Mouse (Mus musculus): ENCODE data around the gene Polr2h. TPM values are rescaled to one million over a fixed set of nuclear protein-coding genes. Genes with fewer than 3 reads are reported as not detected.

Polr2h gene
- polyA plus RNA-seq, 1 experiment from 2014 or later, result 95.9 TPM

- peak overlapping the region; percentile 52 for H3K4me3 ChIP-seq (replicated peaks; ENCODE audit: low read length)
- H3K27me3 ChIP-seq (ENCODE audit: control insufficient read depth, insufficient read depth, low read length), result no peaks in the 10 kb centered on the region
- H3K4me1 ChIP-seq (replicated peaks; ENCODE audit: control insufficient read depth, insufficient read depth, low read length), result peaks cover 36% of the 10 kb centered on the region
- ATAC-seq (ENCODE audit: low FRiP score) (peak; percentile 85), DNase-seq (ENCODE audit: low spot score) (peak; percentile 73)
- H3K4me2 ChIP-seq (replicated peaks), result peak overlapping the region; percentile 92
- WGBS, result 1% methylated on average over 66 of the region's 68 CpGs
- H3K36me3 ChIP-seq (replicated peaks; ENCODE audit: control insufficient read depth, insufficient read depth), result peaks cover 41% of the 10 kb centered on the region
- H3K9ac ChIP-seq, result peak overlapping the region; percentile 72
- no peaks in the 10 kb centered on the region for H3K9me3 ChIP-seq (ENCODE audit: control insufficient read depth, low read length)
- peak overlapping the region; percentile 88 for H3K27ac ChIP-seq
Observed at GRCm38 (mm10) chr16:20715976-20716840, 1.3 kb upstream of the Polr2h start.

DNA sequence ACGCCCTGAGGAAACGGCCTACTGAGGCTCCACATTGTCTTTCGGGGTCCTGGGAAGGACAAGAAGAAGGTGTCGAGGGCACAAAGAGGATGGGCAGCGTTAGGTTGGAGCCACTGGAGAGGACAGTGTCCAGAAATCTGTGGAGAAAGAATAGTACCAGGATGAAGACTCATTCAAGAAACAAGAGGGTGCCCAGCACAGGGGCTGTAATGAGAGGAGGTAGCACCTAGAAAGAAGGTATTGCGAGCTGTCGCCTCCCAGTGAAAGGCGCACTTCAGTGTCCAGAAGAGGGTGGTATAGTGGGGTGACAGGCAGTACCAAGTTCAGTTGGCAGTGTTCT lies 654 bp upstream of the Polr2h start:
- Histone ChIP-seq H3K9me3 (ENCODE audit: control insufficient read depth, low read length) (no peaks in the 10 kb centered on the region), H3K9ac (peak overlapping the region; percentile 72), H3K4me1 (replicated peaks; ENCODE audit: control insufficient read depth, insufficient read depth, low read length) (peaks cover 36% of the 10 kb centered on the region), H3K4me3 (replicated peaks; ENCODE audit: low read length) (peak overlapping the region; percentile 52), H3K27me3 (ENCODE audit: control insufficient read depth, insufficient read depth, low read length) (no peaks in the 10 kb centered on the region), H3K36me3 (replicated peaks; ENCODE audit: control insufficient read depth, insufficient read depth) (peaks cover 41% of the 10 kb centered on the region), H3K4me2 (replicated peaks) (peak overlapping the region; percentile 92), H3K27ac (peak overlapping the region; percentile 88)
- no peak for DNase-seq (ENCODE audit: low spot score)
- WGBS, result 1% methylated on average over 8 of the region's 8 CpGs
- ATAC-seq (ENCODE audit: low FRiP score), result peak; percentile 19

- Histone ChIP-seq H3K4me2 (replicated peaks) (peak overlapping the region; percentile 92), H3K4me1 (replicated peaks; ENCODE audit: control insufficient read depth, insufficient read depth, low read length) (peaks cover 35% of the 10 kb centered on the region), H3K27me3 (ENCODE audit: control insufficient read depth, insufficient read depth, low read length) (no peaks in the 10 kb centered on the region), H3K9ac (peak overlapping the region; percentile 72), H3K36me3 (replicated peaks; ENCODE audit: control insufficient read depth, insufficient read depth) (peaks cover 38% of the 10 kb centered on the region), H3K9me3 (ENCODE audit: control insufficient read depth, low read length) (no peaks in the 10 kb centered on the region), H3K27ac (peak overlapping the region; percentile 88; the same call in 1 of the 2 replicates), H3K4me3 (replicated peaks; ENCODE audit: low read length) (peak overlapping the region; percentile 52)
- no peak for DNase-seq (ENCODE audit: low spot score)
- no peak; the same call in 1 of the 2 replicates for ATAC-seq (ENCODE audit: low FRiP score)
- WGBS, result 4% methylated on average over 18 of the region's 18 CpGs
Observed at GRCm38 (mm10) chr16:20717978-20718670, 659 bp downstream of the Polr2h start.

DNA sequence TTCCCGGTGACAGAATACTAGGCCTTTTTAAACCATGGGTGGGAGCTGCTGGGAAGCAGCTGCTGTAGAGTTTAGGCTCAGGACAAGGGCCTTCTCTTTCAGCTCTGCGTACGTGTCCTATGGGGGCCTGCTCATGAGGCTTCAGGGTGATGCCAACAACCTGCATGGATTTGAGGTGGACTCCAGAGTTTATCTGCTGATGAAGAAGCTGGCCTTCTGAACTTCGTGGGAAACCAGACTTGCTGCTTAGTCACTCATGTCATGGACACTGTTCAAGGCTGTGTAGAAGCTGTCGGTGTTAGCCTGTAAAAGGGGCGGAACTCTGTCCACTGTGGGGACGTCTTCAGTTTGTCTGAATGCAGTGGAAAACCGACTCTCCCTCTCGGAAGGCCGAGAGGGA lies 4.3 kb downstream of the Polr2h start:
- 89% methylated on average over 10 of the region's 10 CpGs for WGBS
- Histone ChIP-seq H3K9ac (no peak overlapping the region), H3K36me3 (replicated peaks; ENCODE audit: control insufficient read depth, insufficient read depth) (peaks cover 34% of the 10 kb centered on the region)

DNA sequence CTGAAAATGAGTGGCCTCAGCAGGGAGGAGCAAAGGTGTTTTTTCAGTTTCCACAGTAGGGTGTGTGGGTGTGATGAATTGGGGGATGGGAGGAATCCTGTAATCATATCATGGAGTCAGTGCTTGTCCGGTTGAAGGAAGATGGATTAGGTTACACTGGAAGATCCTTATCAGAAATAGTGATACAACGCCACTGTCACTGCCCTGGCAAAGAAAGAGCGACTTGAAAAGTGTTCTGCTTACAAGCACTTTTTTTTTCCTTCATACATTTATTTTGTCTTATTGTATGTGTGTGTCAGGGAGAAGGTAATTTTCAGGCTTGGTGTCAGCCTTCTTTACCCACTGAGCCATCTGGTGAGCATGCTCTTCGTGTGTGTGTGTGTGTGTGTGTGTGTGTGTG lies 5.3 kb downstream of the Polr2h start:
- Histone ChIP-seq H3K4me3 (replicated peaks; ENCODE audit: low read length) (no peak overlapping the region), H3K4me2 (replicated peaks) (no peak overlapping the region), H3K36me3 (replicated peaks; ENCODE audit: control insufficient read depth, insufficient read depth) (peaks cover 34% of the 10 kb centered on the region), H3K4me1 (replicated peaks; ENCODE audit: control insufficient read depth, insufficient read depth, low read length) (peaks cover 9% of the 10 kb centered on the region), H3K9ac (no peak overlapping the region), H3K27me3 (ENCODE audit: control insufficient read depth, insufficient read depth, low read length) (no peaks in the 10 kb centered on the region), H3K9me3 (ENCODE audit: control insufficient read depth, low read length) (no peaks in the 10 kb centered on the region), H3K27ac (no peak overlapping the region)
- no peak for ATAC-seq (ENCODE audit: low FRiP score)
- 83% methylated on average over 4 of the region's 4 CpGs for WGBS
- no peak for DNase-seq (ENCODE audit: low spot score)

More for the DNA sequence above, 4.3 kb downstream of the Polr2h start:
- Histone ChIP-seq H3K9me3 (ENCODE audit: control insufficient read depth, low read length) (no peaks in the 10 kb centered on the region), H3K27ac (no peak overlapping the region), H3K4me3 (replicated peaks; ENCODE audit: low read length) (no peak overlapping the region), H3K27me3 (ENCODE audit: control insufficient read depth, insufficient read depth, low read length) (no peaks in the 10 kb centered on the region), H3K4me1 (replicated peaks; ENCODE audit: control insufficient read depth, insufficient read depth, low read length) (peaks cover 9% of the 10 kb centered on the region), H3K4me2 (replicated peaks) (no peak overlapping the region)
- ATAC-seq (ENCODE audit: low FRiP score) (no peak), DNase-seq (ENCODE audit: low spot score) (no peak)

GRCm38 (mm10) chr16:20723247-20723646 lies 5.8 kb downstream of the Polr2h start:
- H3K9ac ChIP-seq, result no peak overlapping the region
- no peak for DNase-seq (ENCODE audit: low spot score)
- ATAC-seq (ENCODE audit: low FRiP score), result no peak
- H3K4me3 ChIP-seq (replicated peaks; ENCODE audit: low read length), result no peak overlapping the region
- H3K4me1 ChIP-seq (replicated peaks; ENCODE audit: control insufficient read depth, insufficient read depth, low read length), result peaks cover 9% of the 10 kb centered on the region
- WGBS, result 75% methylated on average over 4 of the region's 4 CpGs
- no peaks in the 10 kb centered on the region for H3K27me3 ChIP-seq (ENCODE audit: control insufficient read depth, insufficient read depth, low read length)
- H3K4me2 ChIP-seq (replicated peaks), result no peak overlapping the region
- H3K36me3 ChIP-seq (replicated peaks; ENCODE audit: control insufficient read depth, insufficient read depth), result peaks cover 34% of the 10 kb centered on the region
- H3K27ac ChIP-seq, result no peak overlapping the region
- H3K9me3 ChIP-seq (ENCODE audit: control insufficient read depth, low read length), result no peaks in the 10 kb centered on the region

DNA sequence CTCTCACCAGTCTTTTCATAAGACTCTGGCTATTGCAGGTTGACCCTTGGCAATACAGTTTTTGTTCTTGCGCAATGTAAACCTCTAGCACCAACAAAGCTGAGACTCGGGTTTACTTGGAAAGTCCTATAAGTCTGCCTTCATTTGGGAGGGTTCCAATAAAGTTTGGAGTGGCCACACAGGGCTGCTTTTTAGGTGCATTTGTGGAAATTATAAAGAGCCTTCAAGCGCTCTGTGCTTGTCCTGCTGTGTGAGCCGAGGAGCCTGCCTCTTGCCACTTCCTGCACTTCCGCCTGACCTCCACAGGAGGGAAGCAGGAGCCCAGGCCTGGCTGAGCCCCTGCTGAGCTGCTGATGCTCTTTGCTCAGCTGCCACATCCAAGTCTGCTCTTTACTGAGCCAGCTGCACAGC lies 6.9 kb downstream of the Polr2h start:
- H3K4me2 ChIP-seq (replicated peaks), result no peak overlapping the region
- 0 out of 2 replicates have a peak, but pooled peaks cover 2% of the 10 kb centered on the region for H3K4me1 ChIP-seq (replicated peaks; ENCODE audit: control insufficient read depth, insufficient read depth, low read length)
- H3K4me3 ChIP-seq (replicated peaks; ENCODE audit: low read length), result no peak overlapping the region
- ATAC-seq (ENCODE audit: low FRiP score) (peak; percentile 71), DNase-seq (ENCODE audit: low spot score) (peak; percentile 64)
- H3K27ac ChIP-seq, result no peak overlapping the region
- H3K27me3 ChIP-seq (ENCODE audit: control insufficient read depth, insufficient read depth, low read length), result no peaks in the 10 kb centered on the region
- peaks cover 34% of the 10 kb centered on the region for H3K36me3 ChIP-seq (replicated peaks; ENCODE audit: control insufficient read depth, insufficient read depth)
- H3K9ac ChIP-seq, result no peak overlapping the region
- WGBS, result 33% methylated on average over 5 of the region's 5 CpGs
- no peaks in the 10 kb centered on the region for H3K9me3 ChIP-seq (ENCODE audit: control insufficient read depth, low read length)

GRCm38 (mm10) chr16:20725321-20725720 lies 7.9 kb downstream of the Polr2h start:
- Histone ChIP-seq H3K36me3 (replicated peaks; ENCODE audit: control insufficient read depth, insufficient read depth) (peaks cover 25% of the 10 kb centered on the region), H3K9ac (no peak overlapping the region), H3K27me3 (ENCODE audit: control insufficient read depth, insufficient read depth, low read length) (no peaks in the 10 kb centered on the region), H3K4me2 (replicated peaks) (no peak overlapping the region), H3K4me3 (replicated peaks; ENCODE audit: low read length) (no peak overlapping the region), H3K27ac (no peak overlapping the region), H3K4me1 (replicated peaks; ENCODE audit: control insufficient read depth, insufficient read depth, low read length) (0 out of 2 replicates have a peak, but pooled peaks cover 2% of the 10 kb centered on the region), H3K9me3 (ENCODE audit: control insufficient read depth, low read length) (no peaks in the 10 kb centered on the region)
- DNase-seq (ENCODE audit: low spot score), result no peak
- ATAC-seq (ENCODE audit: low FRiP score), result no peak
- 81% methylated on average over 7 of the region's 7 CpGs for WGBS

DNA sequence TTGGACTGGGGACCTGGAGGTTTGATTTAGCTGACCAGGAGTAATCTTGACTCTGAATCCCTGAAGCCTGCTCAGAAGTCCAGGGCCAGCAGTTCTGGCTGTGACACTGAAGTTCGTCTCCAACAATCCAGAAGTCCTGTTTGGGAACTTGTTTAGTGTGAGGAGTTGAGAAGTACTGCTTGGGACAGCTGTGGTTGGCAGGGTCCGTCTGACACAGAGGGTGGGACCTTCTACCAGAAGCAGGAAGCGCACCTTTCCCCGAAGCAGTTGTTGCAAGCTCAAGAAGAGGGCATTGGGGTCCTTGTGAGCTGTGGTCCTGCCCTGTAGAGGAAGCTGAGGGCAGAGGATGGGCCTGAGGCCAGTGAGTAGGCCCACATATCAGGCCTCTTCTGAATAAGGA lies 8.3 kb downstream of the Polr2h start:
- H3K27me3 ChIP-seq (ENCODE audit: control insufficient read depth, insufficient read depth, low read length), result no peaks in the 10 kb centered on the region
- H3K4me3 ChIP-seq (replicated peaks; ENCODE audit: low read length), result no peak overlapping the region
- no peak for ATAC-seq (ENCODE audit: low FRiP score)
- no peak overlapping the region for H3K27ac ChIP-seq
- no peak overlapping the region for H3K4me2 ChIP-seq (replicated peaks)
- H3K9me3 ChIP-seq (ENCODE audit: control insufficient read depth, low read length), result no peaks in the 10 kb centered on the region
- 81% methylated on average over 4 of the region's 4 CpGs for WGBS
- H3K36me3 ChIP-seq (replicated peaks; ENCODE audit: control insufficient read depth, insufficient read depth), result peaks cover 21% of the 10 kb centered on the region
- DNase-seq (ENCODE audit: low spot score), result no peak
- 0 out of 2 replicates have a peak, but pooled peaks cover 2% of the 10 kb centered on the region for H3K4me1 ChIP-seq (replicated peaks; ENCODE audit: control insufficient read depth, insufficient read depth, low read length)
- no peak overlapping the region for H3K9ac ChIP-seq
